In genomic region chr10:61646557-61646956, GRCm38 (mm10) we compare ENCODE assay signal across 27 mouse cellular contexts. TPM values are rescaled to one million over a fixed set of nuclear protein-coding genes. Genes with fewer than 3 reads are reported as not detected.
"Had no signal": no experiment of that assay in that cellular context is flagged by ENCODE, and none has a peak within 500 bp of the region (broad histone marks: within the 10 kb centered on the region; RNA-seq: fewer than 3 reads in every experiment).

No protein-coding gene starts in this region.

- H3K4me2 ChIP-seq: kidney, embryonic 15.5 days; limb, embryonic 13.5 days; liver, embryonic 13.5 days; midbrain, embryonic 11.5 days; neural tube, embryonic 12.5 days; neural tube, embryonic 15.5 days; stomach, embryonic 15.5 days had no signal

- H3K27ac ChIP-seq: kidney, embryonic 15.5 days; layer of hippocampus, adult 2 months; limb, embryonic 10.5 days; limb, embryonic 13.5 days; liver, embryonic 13.5 days; neural tube, embryonic 12.5 days; neural tube, embryonic 15.5 days; stomach, embryonic 15.5 days had no signal

- H3K4me3 ChIP-seq: kidney, embryonic 15.5 days; layer of hippocampus, adult 2 months; limb, embryonic 10.5 days; limb, embryonic 13.5 days; liver, embryonic 13.5 days; neural tube, embryonic 12.5 days; neural tube, embryonic 15.5 days; stomach, embryonic 15.5 days had no signal

- DNase-seq: kidney, adult 8-10 months; kidney, postnatal 14 days; layer of hippocampus, adult 9-11 months; liver, embryonic 13.5 days; lung, adult 2 months; lung, postnatal 14 days; lung, postnatal 4 days; midbrain, embryonic 14.5 days; right cerebral cortex, adult 18-20 months; right cerebral cortex, postnatal 14 days; right cerebral cortex, postnatal 4 days; spleen, adult 18-20 months; thymus, adult 2 months; thymus, postnatal 14 days; thymus, postnatal 4 days had no signal

- H3K27me3 ChIP-seq: kidney, embryonic 15.5 days; limb, embryonic 13.5 days; neural tube, embryonic 12.5 days; neural tube, embryonic 15.5 days; stomach, embryonic 15.5 days had no signal

- ATAC-seq: inflammation-experienced regulatory T-cells, adult 6 months had no signal

- H3K9me3 ChIP-seq: kidney, embryonic 15.5 days; limb, embryonic 10.5 days; limb, embryonic 13.5 days; liver, embryonic 13.5 days; neural tube, embryonic 12.5 days; neural tube, embryonic 15.5 days; stomach, embryonic 15.5 days had no signal

- H3K36me3 ChIP-seq: limb, embryonic 13.5 days; neural tube, embryonic 12.5 days; neural tube, embryonic 15.5 days; stomach, embryonic 15.5 days had no signal

- H3K9ac ChIP-seq: kidney, embryonic 15.5 days; limb, embryonic 13.5 days; liver, embryonic 13.5 days; neural tube, embryonic 12.5 days; neural tube, embryonic 15.5 days; stomach, embryonic 15.5 days had no signal

RNA-seq across cellular contexts. Expression of gene Npffr1, which starts 51.3 kb away (rescaled TPM):
- total RNA-seq: megakaryocyte-erythroid progenitor cell, adult 5-6 weeks had no signal
- polyA plus RNA-seq: inflammation-experienced regulatory T-cells, adult 6 months; large intestine, adult 2 months; limb, embryonic 10.5 days; lung, embryonic 16.5 days; midbrain, embryonic 11.5 days had no signal
